Mouse (Mus musculus) forebrain, embryonic 15.5 days (tissue): Measurements from ENCODE around the gene Gab3. TPM values are rescaled to one million over a fixed set of nuclear protein-coding genes. Genes with fewer than 3 reads are reported as not detected.
"Not testable (repeated sequence)": the region's sequence is repeated elsewhere in the genome, so short reads cannot be mapped to it uniquely, and the experiment has no call there.

ENCODE experiments used
- ATAC-seq: fragments of 200-750 bp; cut with Nextera tagmentation; replicated peaks from 2 replicates; pipeline ENCODE4 v1.8.0; 2017; ENCODE audit warnings: mild to moderate bottlenecking, moderate TSS enrichment, moderate library complexity
- H3K27ac ChIP-seq: fragments of 300-500 bp; sonication (generic); replicated peaks from 2 replicates; pipeline ENCODE4 v1.5.1; 2015; ENCODE audit warnings: mild to moderate bottlenecking, inconsistent platforms
- H3K27me3 ChIP-seq: fragments of 300-500 bp; sonication (generic); 2 replicates; pipeline ENCODE4 v1.6.1; 2015; ENCODE audit warnings: inconsistent platforms
- H3K36me3 ChIP-seq: fragments of 300-500 bp; sonication (generic); 2 replicates; pipeline ENCODE4 v1.6.1; 2015; ENCODE audit warnings: mild to moderate bottlenecking, inconsistent platforms
- H3K4me1 ChIP-seq: fragments of 300-500 bp; sonication (generic); 2 replicates; pipeline ENCODE4 v1.6.1; 2015; ENCODE audit warnings: inconsistent platforms
- H3K4me2 ChIP-seq: fragments of 300-500 bp; sonication (generic); replicated peaks from 2 replicates; pipeline ENCODE4 v1.6.1; 2015; ENCODE audit warnings: mild to moderate bottlenecking, inconsistent platforms
- H3K4me3 ChIP-seq: fragments of 300-500 bp; sonication (generic); 2 replicates; pipeline ENCODE4 v1.5.1; 2015; ENCODE audit warnings: mild to moderate bottlenecking, inconsistent platforms
- H3K9ac ChIP-seq: fragments of 300-500 bp; sonication (generic); replicated peaks from 2 replicates; pipeline ENCODE4 v1.6.1; 2015; ENCODE audit warnings: mild to moderate bottlenecking, inconsistent platforms
- H3K9me3 ChIP-seq: fragments of 300-500 bp; sonication (generic); 2 replicates; pipeline ENCODE4 v1.6.1; 2016; ENCODE audit warnings: inconsistent platforms
- WGBS: fragments of 180-500 bp; shearing (Covaris S2); methylation state at CpG from one replicate; pipeline ENCODE4 v1.1.7; 2015; ENCODE audit warnings: mixed read lengths; 5-methylcytosine and 5-hydroxymethylcytosine counted together
- polyA plus RNA-seq: library from polyadenylated mRNA; unstranded; fragments of >200 nt; fragmentation: Nextera tagmentation; extraction: Ambion mirVana; gene quantifications from 2 replicates; pipeline ENCODE4 v1.2.1, GENCODE M21; 2015

The Gab3 gene
- polyA plus RNA-seq, 1 experiment from 2014 or later, result 1.0 TPM

GRCm38 (mm10) chrX:74959161-74959560, 126.1 kb downstream of the Gab3 start:
- not testable (repeated sequence) for H3K9me3 ChIP-seq, H3K27ac ChIP-seq, H3K9ac ChIP-seq, H3K36me3 ChIP-seq, H3K4me1 ChIP-seq, H3K27me3 ChIP-seq, ATAC-seq, H3K4me3 ChIP-seq, H3K4me2 ChIP-seq
- WGBS, result 71% methylated on average over 7 of the region's 7 CpGs

Other genes with a start within 250 kb of the Gab3 start
- 0.14 TPM in 1 of 2 replicates, not detected in the other for gene Gm5936, start 248.3 kb downstream of the Gab3 start, polyA plus RNA-seq
- gene Dkc1, start 10.4 kb upstream of the Gab3 start, polyA plus RNA-seq, result 71.7 and 72.7 TPM in 2 replicates
- 17.2 and 19.6 TPM in 2 replicates for gene Mpp1, start 45.6 kb upstream of the Gab3 start, polyA plus RNA-seq
- not detected in 2 replicates for gene Smim9, start 78.3 kb upstream of the Gab3 start, polyA plus RNA-seq